Mouse (Mus musculus) limb, embryonic 12.5 days (tissue): ENCODE measurements around the gene Sema3g. TPM values are rescaled to one million over a fixed set of nuclear protein-coding genes. Genes with fewer than 3 reads are reported as not detected.

Experiments
- ATAC-seq: fragments of 200-750 bp; cut with Nextera tagmentation; 2 replicates; pipeline ENCODE4 v1.8.0; 2017; ENCODE audit warnings: low read depth, moderate TSS enrichment; ENCODE audit not compliant: insufficient number of reproducible peaks, insufficient read depth, low FRiP score, low TSS enrichment
- H3K27ac ChIP-seq: fragments of 300-500 bp; sonication (generic); 2 replicates; pipeline ENCODE4 v1.5.1; 2016; ENCODE audit warnings: mild to moderate bottlenecking, moderate library complexity
- H3K27me3 ChIP-seq: fragments of 300-500 bp; sonication (generic); 2 replicates; pipeline ENCODE4 v1.6.1; 2016; ENCODE audit warnings: mild to moderate bottlenecking, moderate library complexity
- H3K36me3 ChIP-seq: fragments of 300-500 bp; sonication (generic); 2 replicates; pipeline ENCODE4 v1.6.1; 2016; ENCODE audit warnings: mild to moderate bottlenecking, moderate library complexity
- H3K4me1 ChIP-seq: fragments of 300-500 bp; sonication (generic); replicated peaks from 2 replicates; pipeline ENCODE4 v1.6.1; 2016
- H3K4me2 ChIP-seq: fragments of 300-500 bp; sonication (generic); 2 replicates; pipeline ENCODE4 v1.6.1; 2016; ENCODE audit warnings: mild to moderate bottlenecking, moderate library complexity
- H3K4me3 ChIP-seq: fragments of 300-500 bp; sonication (generic); replicated peaks from 2 replicates; pipeline ENCODE4 v1.5.1; 2016; ENCODE audit warnings: mild to moderate bottlenecking
- H3K9ac ChIP-seq: fragments of 300-500 bp; sonication (generic); replicated peaks from 2 replicates; pipeline ENCODE4 v1.6.1; 2016; ENCODE audit warnings: mild to moderate bottlenecking, moderate library complexity
- H3K9me3 ChIP-seq: fragments of 300-500 bp; sonication (generic); 2 replicates; pipeline ENCODE4 v1.6.1; 2016; ENCODE audit warnings: mild to moderate bottlenecking, moderate library complexity
- WGBS: fragments of 180-500 bp; shearing (Covaris S2); methylation state at CpG from one replicate; pipeline ENCODE4 v1.1.7; 2016; 5-methylcytosine and 5-hydroxymethylcytosine counted together
- polyA plus RNA-seq: library from polyadenylated mRNA; unstranded; fragments of >200 nt; fragmentation: Nextera tagmentation; extraction: Ambion mirVana; gene quantifications from 2 replicates; pipeline ENCODE4 v1.2.1, GENCODE M21; 2016

The Sema3g gene
- polyA plus RNA-seq, 1 experiment from 2014 or later = 0.58 TPM

DNA sequence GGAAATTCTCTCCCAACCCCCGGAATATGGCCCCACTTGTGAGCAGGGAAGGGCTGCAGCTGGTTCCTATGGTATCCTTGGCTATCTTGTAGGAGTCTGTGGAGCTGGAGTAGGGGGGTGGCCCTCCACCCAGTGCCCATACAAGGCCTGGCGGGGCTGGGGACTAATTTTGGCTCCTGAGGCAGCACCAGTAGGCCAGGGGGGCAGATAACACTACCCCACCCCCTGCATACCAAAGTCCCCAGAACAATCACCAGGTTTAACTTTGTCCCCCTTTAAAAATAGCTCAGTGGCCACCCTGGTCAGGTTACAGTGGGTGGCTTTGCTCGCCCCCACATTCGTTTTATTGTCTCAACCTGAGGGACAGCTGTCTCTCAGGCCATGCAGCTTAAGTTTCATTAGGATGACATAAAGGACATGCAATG lies 8.5 kb upstream of the Sema3g start:
- H3K27me3 ChIP-seq = no peaks in the 10 kb centered on the region
- H3K27ac ChIP-seq = no peak overlapping the region
- no peak overlapping the region for H3K4me3 ChIP-seq
- peaks cover 17% of the 10 kb centered on the region for H3K4me1 ChIP-seq
- no peaks in the 10 kb centered on the region for H3K9me3 ChIP-seq
- H3K9ac ChIP-seq = no peak overlapping the region
- peaks cover 7% of the 10 kb centered on the region for H3K36me3 ChIP-seq
- ATAC-seq = no peak
- H3K4me2 ChIP-seq = no peak overlapping the region
- 62% methylated on average over 4 of the region's 4 CpGs for WGBS

DNA sequence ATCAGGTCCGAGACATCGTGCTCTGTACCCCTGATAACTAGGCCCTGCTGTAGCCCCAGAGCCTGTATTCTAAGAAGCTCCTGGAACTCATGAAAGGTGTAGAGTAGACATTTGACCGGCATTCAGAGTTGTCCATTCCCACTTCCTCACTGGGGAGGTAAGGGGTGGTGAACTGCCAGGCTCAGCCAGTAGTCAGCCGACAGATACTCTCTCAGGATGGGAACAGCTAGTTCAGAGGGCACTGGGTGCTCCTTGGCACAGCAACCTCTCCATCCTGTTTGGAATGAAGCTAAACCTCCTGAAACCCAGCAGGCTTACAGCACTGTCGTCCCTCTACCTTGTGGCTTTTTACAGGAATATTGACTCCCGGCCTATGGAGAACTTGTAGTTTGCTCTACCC lies 5.8 kb upstream of the Sema3g start:
- no peaks in the 10 kb centered on the region for H3K36me3 ChIP-seq
- no peaks in the 10 kb centered on the region; the same call in 1 of the 2 replicates for H3K27me3 ChIP-seq
- no peak for ATAC-seq
- peaks cover 12% of the 10 kb centered on the region for H3K4me1 ChIP-seq
- H3K27ac ChIP-seq = no peak overlapping the region
- H3K4me2 ChIP-seq = no peak overlapping the region
- WGBS = 84% methylated on average over 6 of the region's 6 CpGs
- no peak overlapping the region for H3K4me3 ChIP-seq
- H3K9ac ChIP-seq = no peak overlapping the region
- no peaks in the 10 kb centered on the region for H3K9me3 ChIP-seq

DNA sequence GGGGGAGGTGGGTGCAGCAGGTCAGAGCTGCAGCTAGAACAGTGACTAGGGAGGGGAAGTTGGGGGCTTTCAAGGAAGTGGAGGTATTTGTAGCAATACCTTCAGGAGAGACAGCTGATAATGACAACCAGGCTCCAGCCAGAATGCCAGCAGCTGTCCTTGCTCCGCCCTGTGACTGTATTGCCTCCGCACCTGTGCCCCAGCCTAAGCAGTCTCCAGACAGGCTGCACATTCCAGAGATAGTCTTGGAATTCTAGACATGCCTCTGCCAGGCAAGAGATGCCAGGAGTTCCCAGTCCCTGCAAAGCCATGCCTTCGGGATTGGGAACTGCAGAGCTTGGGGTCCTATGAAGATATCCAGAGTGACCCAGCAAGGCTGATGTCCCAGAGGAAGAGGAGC lies 5.2 kb upstream of the Sema3g start:
- no peak overlapping the region for H3K9ac ChIP-seq
- no peak overlapping the region for H3K4me3 ChIP-seq
- ATAC-seq = no peak
- H3K27ac ChIP-seq = no peak overlapping the region
- peaks cover 11% of the 10 kb centered on the region for H3K4me1 ChIP-seq
- H3K27me3 ChIP-seq = no peaks in the 10 kb centered on the region; the same call in 1 of the 2 replicates
- H3K4me2 ChIP-seq = no peak overlapping the region
- no peaks in the 10 kb centered on the region for H3K36me3 ChIP-seq
- H3K9me3 ChIP-seq = no peaks in the 10 kb centered on the region
- 77% methylated on average over 3 of the region's 3 CpGs for WGBS

DNA sequence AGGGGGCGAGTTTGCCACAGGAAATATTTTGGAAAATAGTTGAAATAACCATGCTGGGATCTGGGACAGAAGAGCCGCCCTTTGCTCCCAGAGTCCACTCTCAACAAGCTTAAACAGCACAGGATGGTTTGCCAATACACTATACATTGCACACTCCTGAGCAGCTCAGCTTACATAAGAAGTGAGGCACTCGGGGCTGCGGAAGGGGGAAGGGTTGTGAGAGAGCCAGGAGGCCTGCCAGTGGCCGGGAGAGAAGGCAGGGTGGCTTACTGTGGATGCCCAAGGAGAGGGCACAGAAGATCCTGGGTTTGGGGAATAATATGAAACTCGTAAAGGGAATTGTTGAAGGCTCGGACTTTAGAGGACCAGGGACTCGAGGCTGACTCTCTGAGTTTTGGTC lies 3.8 kb upstream of the Sema3g start:
- H3K4me1 ChIP-seq = peaks cover 16% of the 10 kb centered on the region
- H3K9ac ChIP-seq = no peak overlapping the region
- ATAC-seq = no peak
- H3K4me3 ChIP-seq = no peak overlapping the region
- H3K4me2 ChIP-seq = no peak overlapping the region
- H3K27ac ChIP-seq = no peak overlapping the region
- WGBS = 61% methylated on average over 8 of the region's 8 CpGs
- H3K9me3 ChIP-seq = no peaks in the 10 kb centered on the region
- H3K27me3 ChIP-seq = no peaks in the 10 kb centered on the region; the same call in 1 of the 2 replicates
- H3K36me3 ChIP-seq = no peaks in the 10 kb centered on the region

DNA sequence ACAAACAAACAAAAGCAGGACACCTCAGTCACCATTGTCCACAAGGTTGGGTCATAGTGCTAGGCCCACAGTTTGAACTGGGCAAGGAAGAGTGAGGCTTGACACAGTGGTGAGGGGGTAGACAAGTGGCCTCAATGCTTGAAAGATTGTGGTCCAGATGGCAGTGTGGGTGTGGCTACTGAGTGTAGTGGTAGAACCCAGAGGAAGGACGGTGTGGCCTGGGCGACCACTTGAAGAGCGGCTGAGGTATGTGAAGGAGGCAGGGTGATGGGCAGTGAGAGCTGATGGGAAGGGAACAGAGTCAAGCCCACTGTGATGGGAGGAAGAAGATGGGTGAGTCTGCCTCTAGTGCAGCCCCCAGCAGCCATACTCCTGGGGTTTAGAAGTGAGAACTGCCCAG lies 3.0 kb upstream of the Sema3g start:
- ATAC-seq = no peak
- Histone ChIP-seq H3K9me3 (no peaks in the 10 kb centered on the region), H3K27me3 (no peaks in the 10 kb centered on the region; the same call in 1 of the 2 replicates), H3K27ac (no peak overlapping the region), H3K36me3 (no peaks in the 10 kb centered on the region), H3K4me1 (peaks cover 16% of the 10 kb centered on the region), H3K9ac (no peak overlapping the region), H3K4me2 (no peak overlapping the region), H3K4me3 (no peak overlapping the region)
- WGBS = 83% methylated on average over 3 of the region's 3 CpGs

DNA sequence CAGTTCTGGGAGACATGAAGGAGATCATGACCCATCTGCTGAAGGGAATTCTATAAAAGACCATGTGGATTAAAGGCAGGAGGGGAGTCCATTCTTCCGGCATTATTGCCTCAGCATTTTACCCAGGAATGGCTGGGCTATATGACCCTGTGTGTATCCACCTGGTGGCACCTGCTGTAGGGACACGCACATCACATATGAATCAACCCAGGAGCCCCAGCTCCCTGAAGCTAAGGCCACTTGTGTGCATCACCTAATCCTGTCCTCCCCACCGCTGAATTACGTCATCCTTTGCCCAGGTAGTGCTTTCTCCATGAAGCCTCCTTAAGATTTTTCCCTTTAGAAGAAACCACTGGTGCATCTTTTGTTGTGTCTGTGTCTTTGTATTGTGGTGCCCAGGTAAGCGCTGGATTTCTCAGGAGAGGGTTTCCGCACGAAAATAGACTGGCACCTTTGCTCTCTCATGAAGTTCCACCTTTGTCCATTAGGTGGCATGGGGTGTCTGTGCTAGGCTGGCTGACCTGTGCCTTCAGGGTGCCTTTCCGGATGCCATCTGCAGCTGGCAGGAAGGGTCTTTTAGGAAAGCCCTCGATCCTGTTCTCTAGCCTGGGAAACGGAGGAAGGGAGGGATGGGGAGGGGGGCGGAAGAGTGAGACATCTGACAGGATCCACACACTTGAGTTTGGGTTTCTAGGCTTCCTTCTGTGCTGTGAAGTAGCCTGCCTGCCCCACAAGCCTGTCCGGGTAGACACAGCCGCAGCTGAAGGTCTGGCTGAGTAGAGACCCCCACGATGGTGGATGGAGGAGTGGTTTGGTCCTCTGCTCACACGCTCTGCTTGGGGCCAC lies 2.3 kb upstream of the Sema3g start:
- H3K27ac ChIP-seq = 0 out of 2 replicates have a peak overlapping the region, but pooled peaks have one; percentile 17
- H3K4me2 ChIP-seq = peak overlapping the region; percentile 11; the same call in 1 of the 2 replicates
- H3K4me1 ChIP-seq = peaks cover 17% of the 10 kb centered on the region
- H3K27me3 ChIP-seq = no peaks in the 10 kb centered on the region; the same call in 1 of the 2 replicates
- ATAC-seq = no peak
- no peaks in the 10 kb centered on the region for H3K9me3 ChIP-seq
- H3K9ac ChIP-seq = no peak overlapping the region
- no peak overlapping the region for H3K4me3 ChIP-seq
- 34% methylated on average over 15 of the region's 15 CpGs for WGBS
- H3K36me3 ChIP-seq = no peaks in the 10 kb centered on the region

DNA sequence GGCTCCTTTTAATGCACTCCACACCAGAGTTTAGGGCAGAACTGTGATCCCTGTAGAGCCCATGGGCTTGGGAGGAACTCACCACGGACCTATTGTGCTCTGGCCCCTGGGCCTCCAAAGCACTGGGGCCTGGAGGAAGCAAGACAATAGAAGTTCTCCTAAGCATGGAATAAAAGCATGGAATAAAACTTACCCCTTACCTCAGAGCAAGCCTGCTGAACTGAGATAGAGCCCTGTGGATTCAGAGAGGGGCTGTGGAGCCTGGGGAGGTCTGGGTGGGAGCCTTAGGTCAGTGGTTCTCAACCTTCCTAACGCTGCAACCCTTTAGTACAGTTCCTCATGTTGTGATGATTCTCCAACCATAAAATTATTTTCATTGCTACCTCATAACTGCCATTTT lies 814 bp upstream of the Sema3g start, which contains the start of gene Nisch:
Gene Nisch (minus strand): TSS at position 101 of the 400 bp plus-strand sequence.
- 74% methylated on average over 2 of the region's 2 CpGs for WGBS
- H3K4me3 ChIP-seq = no peak within 1 kb of the TSS; the same call in 1 of the 2 replicates
- H3K4me1 ChIP-seq = peaks cover 22% of the 10 kb centered on the region
- ATAC-seq = no peak
- 0 out of 2 replicates have a peak within 1 kb of the TSS, but pooled peaks have one; percentile 17 for H3K27ac ChIP-seq
- no peaks in the 10 kb centered on the region for H3K36me3 ChIP-seq
- H3K4me2 ChIP-seq = peak within 1 kb of the TSS; percentile 36
- H3K9ac ChIP-seq = peak within 1 kb of the TSS; percentile 23; the same call in 1 of the 2 replicates
- no peaks in the 10 kb centered on the region; the same call in 1 of the 2 replicates for H3K27me3 ChIP-seq
- H3K9me3 ChIP-seq = no peaks in the 10 kb centered on the region

DNA sequence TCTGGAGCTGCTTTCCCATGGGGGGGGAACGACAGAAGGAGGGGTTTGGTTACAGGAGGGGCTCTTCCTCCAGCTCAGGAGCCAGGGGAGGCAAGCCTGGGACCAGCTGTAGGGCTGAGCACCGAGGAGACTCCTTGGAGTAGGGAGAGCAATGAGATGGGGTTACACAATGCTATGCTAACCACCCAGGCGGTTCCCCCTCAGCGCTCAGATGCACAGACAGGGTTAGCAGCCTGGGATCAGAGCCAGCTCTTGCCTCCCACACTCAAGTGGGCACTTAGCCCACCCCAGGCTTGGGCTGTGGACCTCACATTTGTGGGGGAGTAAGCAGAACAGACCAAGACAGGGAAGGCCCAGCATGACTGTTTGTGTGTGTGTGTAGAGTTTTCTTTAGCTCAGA lies 9.3 kb downstream of the Sema3g start:
- WGBS = 70% methylated on average over 4 of the region's 4 CpGs
- Histone ChIP-seq H3K36me3 (no peaks in the 10 kb centered on the region), H3K9me3 (no peaks in the 10 kb centered on the region), H3K9ac (no peak overlapping the region), H3K27ac (no peak overlapping the region), H3K4me3 (no peak overlapping the region), H3K4me2 (no peak overlapping the region), H3K4me1 (no peaks in the 10 kb centered on the region; the same call in 1 of the 2 replicates), H3K27me3 (no peaks in the 10 kb centered on the region)
- ATAC-seq = no peak; the same call in 1 of the 2 replicates

DNA sequence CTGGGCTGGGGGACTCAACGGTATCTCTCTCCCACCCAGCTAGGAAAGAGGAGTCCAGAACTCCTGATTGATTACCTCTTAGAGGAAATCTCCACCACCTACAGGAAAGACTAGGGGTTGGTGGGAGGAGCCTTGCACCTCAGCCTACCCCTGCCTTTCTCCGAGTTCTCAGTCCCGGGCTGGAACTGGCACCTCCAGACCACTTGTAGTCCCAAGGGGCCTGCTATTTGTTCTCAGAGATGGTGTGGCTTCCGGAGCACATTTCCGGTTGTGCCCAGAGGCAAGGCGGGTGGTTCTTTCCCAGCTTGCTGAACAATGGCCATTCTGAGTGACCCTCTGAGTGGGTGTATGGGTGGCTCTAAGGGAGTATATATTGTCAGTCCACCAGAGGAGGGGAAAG lies 10.6 kb downstream of the Sema3g start:
- no peak overlapping the region for H3K27ac ChIP-seq
- H3K4me1 ChIP-seq = no peaks in the 10 kb centered on the region; the same call in 1 of the 2 replicates
- no peak overlapping the region for H3K9ac ChIP-seq
- no peak overlapping the region for H3K4me3 ChIP-seq
- 74% methylated on average over 6 of the region's 6 CpGs for WGBS
- no peak for ATAC-seq
- H3K27me3 ChIP-seq = no peaks in the 10 kb centered on the region
- no peak overlapping the region for H3K4me2 ChIP-seq
- H3K9me3 ChIP-seq = no peaks in the 10 kb centered on the region
- no peaks in the 10 kb centered on the region for H3K36me3 ChIP-seq

DNA sequence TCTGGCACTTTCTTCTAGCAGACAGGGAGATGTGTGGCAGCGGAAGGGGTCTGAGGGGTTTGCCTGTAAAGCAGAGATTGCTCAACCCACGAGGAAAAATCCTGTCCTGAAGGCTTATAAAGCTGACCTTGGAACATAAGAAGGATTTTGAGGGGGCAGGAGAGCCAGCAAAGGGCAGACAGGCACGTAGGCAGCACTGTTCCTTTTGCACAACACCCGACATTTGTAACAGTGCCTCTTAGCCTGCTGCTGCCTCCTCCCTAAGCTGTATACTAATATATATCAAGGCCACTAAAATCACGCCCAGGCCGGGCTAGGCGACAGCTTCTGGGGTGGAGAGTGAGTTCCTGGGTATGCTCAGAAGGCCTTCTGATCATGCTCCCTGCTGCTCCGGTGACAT lies 12.8 kb downstream of the Sema3g start:
- no peak overlapping the region for H3K4me3 ChIP-seq
- 63% methylated on average over 8 of the region's 8 CpGs for WGBS
- no peaks in the 10 kb centered on the region; the same call in 1 of the 2 replicates for H3K4me1 ChIP-seq
- no peaks in the 10 kb centered on the region for H3K27me3 ChIP-seq
- no peak overlapping the region for H3K9ac ChIP-seq
- no peaks in the 10 kb centered on the region for H3K9me3 ChIP-seq
- no peaks in the 10 kb centered on the region for H3K36me3 ChIP-seq
- no peak overlapping the region for H3K27ac ChIP-seq
- no peak overlapping the region for H3K4me2 ChIP-seq
- no peak for ATAC-seq

DNA sequence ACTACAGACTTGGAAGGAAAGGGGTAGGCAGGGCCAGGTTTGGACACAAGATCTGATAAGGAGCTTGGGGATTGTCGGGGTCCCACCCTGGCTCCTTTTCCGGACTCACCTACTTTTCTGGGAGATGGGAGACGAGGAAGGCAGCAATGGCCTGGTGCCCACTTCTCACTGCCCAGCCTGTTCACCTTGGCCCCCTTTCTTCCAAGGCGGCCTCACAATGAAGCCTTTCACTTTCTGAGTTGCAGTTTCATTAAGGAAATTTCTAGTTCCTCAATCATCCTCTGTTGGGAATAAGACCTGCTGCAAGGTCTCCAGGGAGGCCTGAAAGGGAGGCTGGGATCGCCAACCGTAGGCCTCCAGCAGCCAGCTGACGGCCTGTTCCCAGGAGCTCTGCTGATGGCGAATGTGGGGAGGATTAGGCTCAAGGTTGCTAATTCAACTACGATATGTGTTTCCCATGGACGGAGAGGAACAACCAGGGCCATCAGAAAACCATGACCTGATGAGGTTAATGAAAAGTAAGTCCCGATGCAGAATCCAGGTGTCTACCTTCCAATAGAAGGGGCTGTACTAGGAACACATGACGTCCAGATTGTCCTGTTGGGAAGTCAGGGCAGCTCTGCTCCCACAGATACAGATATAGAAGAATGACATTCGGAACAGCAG lies 14.9 kb downstream of the Sema3g start:
- Histone ChIP-seq H3K4me1 (no peaks in the 10 kb centered on the region; the same call in 1 of the 2 replicates), H3K27ac (no peak overlapping the region), H3K4me2 (no peak overlapping the region), H3K4me3 (no peak overlapping the region), H3K36me3 (no peaks in the 10 kb centered on the region), H3K27me3 (no peaks in the 10 kb centered on the region), H3K9me3 (no peaks in the 10 kb centered on the region), H3K9ac (no peak overlapping the region)
- no peak for ATAC-seq
- WGBS = 83% methylated on average over 13 of the region's 13 CpGs
